Mouse (Mus musculus) right cerebral cortex, postnatal 36 days (tissue): ENCODE measurements around the gene Gm37240.

Source experiments
- DNase-seq, 2 experiments: peaks; one replicate each; pipeline ENCODE4 v3.0.0; 2022; ENCODE audit warnings: low spot score in 2 of 2, mixed read lengths in 1 of 2

Gm37240 gene

DNA sequence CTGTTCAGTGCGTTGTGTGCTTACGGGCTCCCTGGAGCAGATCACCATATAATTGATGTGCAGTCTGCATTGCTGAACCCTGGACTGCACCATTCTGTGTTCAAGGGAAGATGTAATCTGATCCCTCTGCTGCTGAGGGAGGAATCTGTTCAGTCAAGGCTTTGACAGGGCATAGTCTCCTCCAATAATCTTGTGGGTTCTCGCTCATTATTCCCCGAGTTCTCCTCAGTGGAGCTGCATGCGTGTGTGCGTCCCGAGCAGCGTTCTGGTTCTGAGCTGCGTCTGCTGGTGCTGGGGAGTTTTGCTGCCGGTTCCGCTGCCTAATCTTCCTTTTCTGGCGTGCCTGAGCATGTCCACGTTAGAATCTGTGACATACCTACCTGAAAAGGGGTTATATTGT lies 935.2 kb downstream of the Gm37240 start:
- DNase-seq: peak; percentile 60 to 70

DNA sequence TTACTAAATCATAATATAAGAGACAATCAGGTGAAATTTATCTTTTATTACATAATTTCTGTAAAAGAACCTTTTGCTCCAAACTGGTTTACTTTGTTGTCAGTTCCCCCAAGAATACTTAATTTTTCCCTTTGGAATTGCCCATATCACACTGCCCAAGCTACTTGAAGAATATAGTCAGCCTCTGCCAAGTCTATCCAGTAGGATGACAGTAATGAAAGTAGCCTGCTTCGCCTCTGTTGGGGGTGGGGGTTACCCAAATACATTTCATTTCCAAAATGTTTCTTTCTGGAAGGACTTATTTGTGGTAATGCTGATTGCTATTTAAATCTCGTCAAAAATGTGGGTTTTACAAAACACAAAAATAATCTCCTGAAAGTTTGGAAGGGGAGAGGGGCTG lies 935.6 kb downstream of the Gm37240 start:
- peak in 1 of 2 experiments; percentile 31 for DNase-seq

- DNase-seq: no peak
Measured at GRCm38 (mm10) chr3:84949387-84949786, 937.9 kb downstream of the Gm37240 start.

GRCm38 (mm10) chr3:84946381-84946780 lies 940.9 kb downstream of the Gm37240 start:
- DNase-seq: no peak

- no peak for DNase-seq
Measured at GRCm38 (mm10) chr3:84944933-84945332, 942.4 kb downstream of the Gm37240 start.

DNA sequence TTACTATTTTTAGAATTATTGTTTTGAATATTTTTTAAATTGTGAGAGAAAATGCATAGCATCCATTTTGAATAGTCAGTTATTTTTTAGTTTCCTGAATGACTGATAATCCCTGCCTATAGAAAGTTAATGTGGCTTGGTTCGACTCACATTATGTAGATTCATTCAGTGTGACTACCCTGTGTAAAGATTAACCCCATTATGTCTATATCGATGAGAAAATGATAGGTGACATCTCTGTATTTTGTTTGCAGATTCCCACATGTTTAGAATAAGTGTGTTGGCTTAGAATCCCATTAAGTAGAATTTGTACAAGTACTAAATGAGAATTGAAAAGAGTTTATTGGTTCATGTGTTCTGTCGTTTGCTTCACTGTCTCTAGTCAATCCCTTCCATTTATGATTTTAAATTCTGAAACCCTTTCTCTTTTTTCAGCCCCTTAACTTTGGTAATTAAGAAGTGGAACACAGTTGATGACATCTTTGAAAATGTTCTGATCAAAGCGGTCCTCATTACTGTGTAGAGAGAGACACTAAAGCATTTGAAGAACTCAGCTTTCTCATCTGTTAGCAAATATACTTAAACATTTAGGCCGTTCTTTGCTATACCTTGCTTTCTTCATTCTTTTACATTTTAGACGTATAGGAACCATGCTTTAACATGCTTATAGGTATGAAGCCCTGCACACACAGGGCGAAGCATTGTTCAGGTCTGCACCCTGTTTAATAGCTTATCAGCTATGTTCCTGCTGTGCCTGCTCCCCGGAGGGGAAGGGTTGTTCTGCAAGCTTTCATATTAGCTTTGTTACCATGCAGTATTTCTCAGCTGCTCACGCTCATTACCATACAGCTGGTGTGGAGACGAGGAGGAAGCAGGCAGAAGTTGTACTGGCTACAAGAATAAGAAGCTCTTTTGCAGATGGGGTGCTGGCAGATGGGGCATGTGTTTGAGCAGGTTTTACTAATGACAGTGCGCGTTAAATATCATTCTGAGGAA lies 949.7 kb downstream of the Gm37240 start:
- DNase-seq: peak; percentile 31 to 37

DNA sequence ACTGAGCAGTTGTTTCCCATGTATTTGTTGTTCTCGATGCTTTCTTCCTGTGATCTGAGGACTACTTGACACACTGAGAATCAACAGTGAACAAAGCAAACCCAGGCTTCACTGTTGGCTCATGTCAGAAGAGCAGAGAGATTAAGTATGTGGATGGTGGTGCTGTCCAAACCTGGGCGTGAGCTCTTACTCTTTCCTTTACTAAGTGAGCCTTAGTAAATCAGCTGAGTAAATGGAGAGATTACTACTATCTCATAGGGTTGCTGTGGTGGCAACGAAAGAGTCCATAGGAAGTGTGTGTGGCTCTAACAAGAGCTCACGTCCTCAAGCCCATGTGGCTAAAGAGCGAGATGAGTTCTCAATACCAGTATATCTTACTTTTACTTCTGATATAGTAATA lies 950.4 kb downstream of the Gm37240 start:
- DNase-seq: no peak

GRCm38 (mm10) chr3:84936252-84936651 lies 951.1 kb downstream of the Gm37240 start:
- DNase-seq: no peak

DNA sequence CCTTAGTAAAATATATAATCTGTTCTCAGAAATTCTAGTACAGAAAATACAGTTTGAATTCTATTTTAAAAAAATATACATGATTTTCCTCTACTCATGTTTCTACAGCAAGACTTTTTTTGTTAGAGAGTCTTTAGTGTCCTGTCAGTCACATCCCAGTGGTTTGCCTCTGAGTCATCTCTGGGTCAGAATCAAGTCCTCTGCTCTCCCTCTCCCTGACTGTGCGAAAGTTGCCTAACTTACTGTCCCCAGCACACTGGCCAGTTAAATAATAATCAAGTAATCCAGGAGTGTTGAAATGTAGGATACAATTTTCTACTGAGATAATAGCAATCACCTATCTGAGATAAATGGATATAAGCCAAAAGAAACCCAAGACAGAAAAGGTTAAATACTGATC lies 951.6 kb downstream of the Gm37240 start:
- DNase-seq: no peak

- no peak for DNase-seq
Measured at GRCm38 (mm10) chr3:84930683-84931082, 956.6 kb downstream of the Gm37240 start.

- DNase-seq: no peak
Measured at GRCm38 (mm10) chr3:84929171-84929570, 958.1 kb downstream of the Gm37240 start.

GRCm38 (mm10) chr3:84927901-84928300 lies 959.4 kb downstream of the Gm37240 start:
- DNase-seq: no peak

GRCm38 (mm10) chr3:84927168-84927794 lies 960.0 kb downstream of the Gm37240 start:
- DNase-seq: no peak

DNA sequence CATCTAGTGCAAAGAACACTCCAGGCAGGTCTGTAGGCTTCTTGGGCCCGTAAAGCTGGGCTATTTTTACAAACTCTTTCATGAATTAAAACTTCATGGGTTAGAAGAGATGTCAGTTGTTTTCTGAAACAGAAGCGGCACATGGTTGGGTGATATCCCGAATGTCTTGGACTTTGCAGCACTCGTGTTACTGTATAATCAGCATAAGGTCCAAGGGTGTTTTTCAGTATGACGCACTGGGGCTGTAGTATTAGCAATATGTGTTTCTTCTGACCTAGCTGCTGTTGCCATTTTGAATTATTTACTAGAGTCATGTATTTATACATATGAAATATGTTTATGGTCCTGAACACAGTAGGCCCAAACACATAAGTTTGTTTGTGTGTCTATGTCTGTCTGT lies 961.2 kb downstream of the Gm37240 start:
- no peak for DNase-seq

- DNase-seq: no peak
Measured at GRCm38 (mm10) chr3:84925229-84925628, 962.1 kb downstream of the Gm37240 start.

DNA sequence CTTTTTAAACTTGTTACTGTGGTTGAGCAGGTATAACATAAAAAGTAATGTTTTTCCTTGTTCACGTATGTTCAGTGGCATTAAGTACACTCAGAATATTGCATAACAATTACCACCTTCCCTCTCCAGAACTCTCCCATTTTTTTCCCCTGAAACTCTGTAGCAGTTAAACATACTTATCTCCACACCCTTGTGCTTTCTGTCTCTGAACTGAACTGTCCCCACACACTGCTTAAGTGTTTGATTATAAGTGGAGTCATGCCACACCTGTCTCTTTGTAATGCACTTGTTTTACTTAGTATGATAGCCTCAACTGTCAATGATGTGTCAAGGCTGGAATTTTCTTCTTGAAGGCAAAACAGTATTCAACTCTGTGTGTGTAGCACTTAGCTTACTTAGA lies 963.6 kb downstream of the Gm37240 start:
- no peak for DNase-seq

DNA sequence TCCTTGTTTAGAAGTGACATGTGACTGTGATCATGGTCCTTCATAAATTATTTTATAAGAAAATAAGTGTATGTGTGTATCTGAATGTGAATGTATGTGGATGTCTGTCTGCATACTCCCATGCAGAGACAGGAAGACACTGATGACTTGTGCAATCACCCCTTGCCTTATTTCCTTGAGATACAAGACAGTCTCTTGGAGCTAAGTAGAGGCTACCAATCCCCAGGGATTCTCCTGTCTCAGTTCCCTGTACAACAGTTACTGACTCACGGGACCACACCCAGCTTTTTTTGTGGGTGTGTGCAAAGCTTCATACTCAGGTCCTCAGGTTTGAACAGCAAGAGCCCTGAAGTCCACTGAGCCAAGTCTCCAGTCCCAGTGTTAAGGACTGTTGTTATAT lies 964.1 kb downstream of the Gm37240 start:
- DNase-seq: no peak

DNA sequence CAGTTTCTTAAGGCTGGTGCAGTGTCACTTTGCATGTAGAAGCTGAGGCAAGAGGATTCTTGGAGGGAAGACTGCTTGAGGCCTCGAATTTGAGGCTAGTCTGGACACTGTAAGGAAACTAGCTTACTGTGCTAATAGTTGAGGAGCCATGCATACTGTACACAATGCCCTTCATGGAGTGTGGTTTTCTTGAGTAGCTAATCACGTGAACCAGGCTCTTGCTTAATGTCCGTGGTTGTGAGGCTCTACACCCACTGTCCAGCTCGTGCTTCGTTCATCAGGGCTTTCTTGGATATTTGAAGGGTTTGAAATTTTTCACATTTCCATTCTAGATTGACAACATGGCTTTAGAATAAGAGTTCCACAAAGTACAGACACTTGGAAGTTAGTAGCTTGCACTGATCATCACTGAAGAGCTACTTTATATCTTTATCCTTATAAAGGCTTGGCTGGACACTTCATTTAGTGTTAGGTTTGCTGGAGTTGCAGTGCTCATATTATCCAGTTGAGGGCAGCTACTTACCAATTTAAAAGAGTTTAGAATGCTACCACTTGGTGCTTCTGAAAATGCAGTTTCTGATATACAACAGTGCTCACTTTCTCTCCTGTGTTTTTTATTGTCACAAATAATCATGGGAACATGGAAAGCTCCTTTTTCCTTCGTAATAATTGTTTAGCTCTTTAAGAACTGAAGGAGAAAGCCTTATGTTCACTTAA lies 965.5 kb downstream of the Gm37240 start:
- DNase-seq: peak in 1 of 2 experiments; percentile 12

GRCm38 (mm10) chr3:84917903-84918679 lies 969.2 kb downstream of the Gm37240 start:
- DNase-seq: no peak

GRCm38 (mm10) chr3:84914284-84914683 lies 973.0 kb downstream of the Gm37240 start:
- no peak for DNase-seq

DNA sequence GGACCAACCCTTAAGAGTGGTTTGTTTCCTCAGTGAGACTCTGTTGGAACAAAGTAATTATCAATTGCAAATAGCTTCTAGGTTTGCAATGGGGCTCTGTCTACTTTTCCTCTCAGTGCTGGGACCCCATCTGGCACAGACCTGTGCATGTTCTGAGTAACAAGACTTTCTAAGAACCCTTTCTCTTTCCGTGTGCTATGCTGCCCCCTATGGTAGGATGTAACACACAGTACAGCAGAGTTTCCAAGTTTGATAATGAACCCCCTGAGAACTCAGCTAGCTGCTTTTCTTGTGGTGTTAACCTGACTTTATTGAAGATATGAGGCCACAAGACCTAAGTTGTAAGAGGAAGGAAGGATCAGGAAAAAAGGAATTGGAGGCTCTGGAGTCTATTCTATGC lies 980.8 kb downstream of the Gm37240 start:
- DNase-seq: no peak
